Mouse (Mus musculus) intestine, embryonic 14.5 days (tissue): Measurements from ENCODE around the gene Tmem215. TPM values are rescaled to one million over a fixed set of nuclear protein-coding genes. Genes with fewer than 3 reads are reported as not detected.

ENCODE experiments used
- polyA plus RNA-seq: library from polyadenylated mRNA; unstranded; fragments of >200 nt; fragmentation: Nextera tagmentation; extraction: Ambion mirVana; gene quantifications from 2 replicates; pipeline ENCODE4 v1.2.1, GENCODE M21; 2014

The Tmem215 gene
- polyA plus RNA-seq, 1 experiment from 2014 or later: 1.8 TPM

Other genes starting within 250 kb of the Tmem215 start
- 6.4 and 8.2 TPM in 2 replicates for gene Ddx58, start 232.4 kb upstream of the Tmem215 start, polyA plus RNA-seq
- gene Smim27, start 202.6 kb upstream of the Tmem215 start, polyA plus RNA-seq: 36.1 and 43.5 TPM in 2 replicates
- gene Topors, start 202.3 kb upstream of the Tmem215 start, polyA plus RNA-seq: 40.6 and 43.3 TPM in 2 replicates
- 326 and 341 TPM in 2 replicates for gene Ndufb6, start 192.8 kb upstream of the Tmem215 start, polyA plus RNA-seq
- 24.3 and 27.3 TPM in 2 replicates for gene Aptx, start 231.0 kb downstream of the Tmem215 start, polyA plus RNA-seq
- gene Dnaja1, start 250.0 kb downstream of the Tmem215 start, polyA plus RNA-seq: 338 and 347 TPM in 2 replicates